Mouse (Mus musculus): Measurements from ENCODE around the gene Tmem135. TPM values are rescaled to one million over a fixed set of nuclear protein-coding genes. Genes with fewer than 3 reads are reported as not detected.

The Tmem135 gene
- total and polyA plus RNA-seq, 3 experiments: 23.1 to 108 (median 25.1) TPM

DNA sequence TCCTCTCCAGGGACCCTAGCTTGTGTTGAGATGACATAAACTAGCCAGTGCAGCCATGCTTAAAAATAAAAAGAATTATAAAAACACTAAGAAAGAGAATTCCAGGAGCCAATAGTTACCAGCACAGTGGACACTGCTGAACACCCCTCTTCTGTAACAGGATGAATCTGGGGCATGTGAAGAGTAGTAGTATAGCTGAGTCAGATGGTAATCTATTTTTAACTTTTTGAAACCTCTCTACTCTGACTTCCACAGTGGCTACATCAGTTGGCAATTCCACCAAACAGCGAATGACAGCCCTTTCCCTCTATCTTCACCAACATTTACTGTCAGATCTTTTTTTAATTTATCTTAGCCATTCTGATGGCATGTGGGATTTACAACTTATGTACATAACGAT, 187.9 kb downstream of the Tmem135 start:
- Histone ChIP-seq H3K4me3 (ENCODE audit: low read depth, low read length) (no peak overlapping the region), H3K9me3 (replicated peaks) (no peaks in the 10 kb centered on the region), H3K36me3 (replicated peaks) (no peaks in the 10 kb centered on the region), H3K4me1 (ENCODE audit: insufficient read depth, low read depth, low read length) (peaks cover 5% of the 10 kb centered on the region; the same call in 1 of the 2 replicates), H3K27me3 (ENCODE audit: insufficient read depth, low read length) (no peaks in the 10 kb centered on the region)
- DNase-seq (ENCODE audit: low spot score) (no peak), ATAC-seq (ENCODE audit: extremely low read depth, insufficient number of reproducible peaks, low FRiP score, poor library complexity, severe bottlenecking) (no peak)
- TF ChIP-seq TAL1 (conservative IDR thresholded peaks at IDR 0.05; ENCODE audit: low read depth, low read length): no peak
- TF ChIP-seq GATA2 (IDR thresholded peaks at IDR 0.05; ENCODE audit: borderline replicate concordance, low read depth, low read length): no peak
- TF ChIP-seq CTCF (IDR thresholded peaks at IDR 0.05; ENCODE audit: low read depth, low read length): no peak
- TF ChIP-seq POLR2AphosphoS5 (IDR thresholded peaks at IDR 0.05; ENCODE audit: insufficient replicate concordance, low read depth, low read length): no peak
- no peak for TF ChIP-seq GATA1 (IDR thresholded peaks at IDR 0.05; ENCODE audit: borderline replicate concordance, low read length)

DNA sequence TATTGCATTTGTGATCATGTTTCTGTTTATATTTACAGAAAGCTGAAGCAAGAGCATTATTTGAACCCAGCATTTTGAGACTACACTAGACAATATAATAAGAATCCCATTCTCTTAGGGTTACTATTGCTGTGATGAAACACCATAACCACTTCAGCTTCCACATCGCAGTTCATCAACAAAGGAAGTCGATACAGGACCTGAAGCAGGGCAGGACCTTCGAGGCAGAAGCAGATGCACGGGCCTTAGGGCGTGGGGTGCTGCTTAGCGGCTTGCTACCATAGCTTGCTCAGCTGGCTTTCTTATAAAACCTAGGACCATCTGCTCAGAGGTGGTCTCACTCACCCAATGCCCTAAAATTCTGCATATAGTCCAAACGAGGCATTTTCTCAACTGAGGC, 188.3 kb downstream of the Tmem135 start:
- Histone ChIP-seq H3K9me3 (replicated peaks) (no peaks in the 10 kb centered on the region), H3K27me3 (ENCODE audit: insufficient read depth, low read length) (no peaks in the 10 kb centered on the region), H3K4me1 (ENCODE audit: insufficient read depth, low read depth, low read length) (peaks cover 5% of the 10 kb centered on the region; the same call in 1 of the 2 replicates), H3K36me3 (replicated peaks) (no peaks in the 10 kb centered on the region), H3K4me3 (ENCODE audit: low read depth, low read length) (no peak overlapping the region)
- ATAC-seq (ENCODE audit: extremely low read depth, insufficient number of reproducible peaks, low FRiP score, poor library complexity, severe bottlenecking) (no peak), DNase-seq (ENCODE audit: low spot score) (no peak)
- TF ChIP-seq CTCF (IDR thresholded peaks at IDR 0.05; ENCODE audit: low read depth, low read length) (no peak), TAL1 (conservative IDR thresholded peaks at IDR 0.05; ENCODE audit: low read depth, low read length) (no peak), GATA2 (IDR thresholded peaks at IDR 0.05; ENCODE audit: borderline replicate concordance, low read depth, low read length) (no peak), GATA1 (IDR thresholded peaks at IDR 0.05; ENCODE audit: borderline replicate concordance, low read length) (no peak), POLR2AphosphoS5 (IDR thresholded peaks at IDR 0.05; ENCODE audit: insufficient replicate concordance, low read depth, low read length) (no peak)

DNA sequence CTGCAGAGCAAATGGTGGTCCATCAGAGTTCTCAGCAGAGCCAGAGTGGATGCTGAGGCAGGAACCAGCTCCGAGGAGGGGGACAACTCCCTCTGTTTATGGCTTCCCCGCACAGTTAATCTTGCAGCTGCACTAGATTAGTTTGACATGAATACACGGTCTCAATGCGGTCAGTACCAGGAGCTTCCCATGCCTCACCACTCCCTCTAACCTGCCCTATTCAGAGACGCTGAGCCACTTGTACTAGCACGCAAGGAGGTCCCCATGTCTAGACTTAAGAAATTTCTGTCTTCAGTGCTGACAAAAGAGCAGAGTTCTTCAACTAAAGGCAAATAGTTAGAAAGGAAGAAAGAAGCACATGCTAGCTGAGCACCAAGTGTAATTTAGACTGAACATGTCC, 193.5 kb downstream of the Tmem135 start:
- TF ChIP-seq GATA2 (IDR thresholded peaks at IDR 0.05; ENCODE audit: borderline replicate concordance, low read depth, low read length) (no peak), GATA1 (IDR thresholded peaks at IDR 0.05; ENCODE audit: borderline replicate concordance, low read length) (no peak), CTCF (IDR thresholded peaks at IDR 0.05; ENCODE audit: low read depth, low read length) (no peak), POLR2AphosphoS5 (IDR thresholded peaks at IDR 0.05; ENCODE audit: insufficient replicate concordance, low read depth, low read length) (no peak), TAL1 (conservative IDR thresholded peaks at IDR 0.05; ENCODE audit: low read depth, low read length) (no peak)
- Histone ChIP-seq H3K36me3 (replicated peaks) (peaks cover 3% of the 10 kb centered on the region), H3K4me3 (ENCODE audit: low read depth, low read length) (no peak overlapping the region), H3K27me3 (ENCODE audit: insufficient read depth, low read length) (no peaks in the 10 kb centered on the region), H3K4me1 (ENCODE audit: insufficient read depth, low read depth, low read length) (peaks cover 6% of the 10 kb centered on the region), H3K9me3 (replicated peaks) (no peaks in the 10 kb centered on the region)
- DNase-seq (ENCODE audit: low spot score): no peak
- no peak for ATAC-seq (ENCODE audit: extremely low read depth, insufficient number of reproducible peaks, low FRiP score, poor library complexity, severe bottlenecking)

DNA sequence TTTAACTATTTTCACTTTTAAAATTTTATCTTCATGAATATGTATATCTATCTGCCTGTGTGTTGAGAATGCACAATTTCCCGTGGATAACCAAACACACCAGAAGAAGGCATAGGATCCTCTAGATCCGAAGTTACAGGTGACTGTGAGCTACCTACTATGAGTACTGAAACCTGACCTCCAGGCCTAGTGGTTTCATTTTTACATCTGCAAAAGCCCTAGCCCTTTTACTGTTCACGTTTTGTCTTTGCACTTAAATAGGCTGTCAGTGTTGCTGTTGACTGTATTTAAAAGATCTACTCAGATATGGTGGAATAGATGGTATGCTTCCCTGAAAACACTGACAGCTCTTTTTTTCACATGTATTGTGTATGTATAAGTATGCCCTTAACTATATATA, 197.9 kb downstream of the Tmem135 start:
- no peak for TF ChIP-seq GATA1 (IDR thresholded peaks at IDR 0.05; ENCODE audit: borderline replicate concordance, low read length)
- TF ChIP-seq GATA2 (IDR thresholded peaks at IDR 0.05; ENCODE audit: borderline replicate concordance, low read depth, low read length): no peak
- Histone ChIP-seq H3K4me3 (ENCODE audit: low read depth, low read length) (no peak overlapping the region), H3K9me3 (replicated peaks) (no peaks in the 10 kb centered on the region), H3K27me3 (ENCODE audit: insufficient read depth, low read length) (no peaks in the 10 kb centered on the region), H3K4me1 (ENCODE audit: insufficient read depth, low read depth, low read length) (peaks cover 4% of the 10 kb centered on the region), H3K36me3 (replicated peaks) (peaks cover 8% of the 10 kb centered on the region)
- ATAC-seq (ENCODE audit: extremely low read depth, insufficient number of reproducible peaks, low FRiP score, poor library complexity, severe bottlenecking) (no peak), DNase-seq (ENCODE audit: low spot score) (no peak)

DNA sequence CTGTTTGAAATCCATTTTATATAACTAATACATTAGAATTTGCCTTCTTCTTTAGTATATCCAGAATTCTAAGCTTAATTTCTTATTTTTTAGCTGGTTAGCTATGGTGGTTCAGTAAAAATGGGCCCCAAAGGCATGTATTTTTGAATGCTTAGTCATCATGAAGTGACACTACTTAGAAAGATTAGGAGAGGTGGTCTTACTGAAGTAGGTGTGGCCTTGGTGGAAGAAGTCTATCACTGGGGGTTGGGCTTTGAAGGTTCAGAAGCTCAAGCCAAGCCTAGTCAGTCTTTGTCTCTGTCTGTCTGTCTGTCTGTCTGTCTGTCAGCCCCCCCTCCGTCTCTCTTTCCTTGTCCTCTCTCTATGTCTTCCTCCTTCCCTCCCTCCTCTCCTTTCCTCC, 198.6 kb downstream of the Tmem135 start:
- peak; percentile 15 for ATAC-seq (ENCODE audit: extremely low read depth, insufficient number of reproducible peaks, low FRiP score, poor library complexity, severe bottlenecking)
- Histone ChIP-seq H3K36me3 (replicated peaks) (peaks cover 7% of the 10 kb centered on the region), H3K4me3 (ENCODE audit: low read depth, low read length) (no peak overlapping the region), H3K27me3 (ENCODE audit: insufficient read depth, low read length) (no peaks in the 10 kb centered on the region), H3K4me1 (ENCODE audit: insufficient read depth, low read depth, low read length) (peaks cover 4% of the 10 kb centered on the region), H3K9me3 (replicated peaks) (no peaks in the 10 kb centered on the region)
- no peak for TF ChIP-seq GATA1 (IDR thresholded peaks at IDR 0.05; ENCODE audit: borderline replicate concordance, low read length)
- DNase-seq (ENCODE audit: low spot score): no peak

DNA sequence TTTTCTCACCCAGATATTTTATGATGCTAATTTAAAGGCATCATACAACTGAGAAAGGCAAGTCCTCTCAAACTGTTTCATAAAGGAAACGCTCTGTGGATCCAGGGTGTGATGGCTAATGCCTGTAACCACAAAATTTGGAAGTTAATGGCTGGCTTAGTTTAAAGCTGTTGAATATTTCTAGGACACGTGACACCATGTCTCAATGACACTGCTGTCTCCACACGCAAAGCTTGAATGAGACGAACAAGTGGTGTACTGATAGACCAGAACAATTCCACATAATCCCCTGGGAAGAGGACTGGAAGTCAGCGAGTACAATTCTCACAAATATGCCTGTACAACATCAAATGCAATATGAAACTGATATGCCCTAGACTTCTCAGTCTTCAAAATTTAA, 200.9 kb downstream of the Tmem135 start:
- TF ChIP-seq CTCF (IDR thresholded peaks at IDR 0.05; ENCODE audit: low read depth, low read length): no peak
- TF ChIP-seq TAL1 (conservative IDR thresholded peaks at IDR 0.05; ENCODE audit: low read depth, low read length): no peak
- TF ChIP-seq GATA2 (IDR thresholded peaks at IDR 0.05; ENCODE audit: borderline replicate concordance, low read depth, low read length): no peak
- no peak for TF ChIP-seq GATA1 (IDR thresholded peaks at IDR 0.05; ENCODE audit: borderline replicate concordance, low read length)
- Histone ChIP-seq H3K27me3 (ENCODE audit: insufficient read depth, low read length) (no peaks in the 10 kb centered on the region), H3K4me3 (ENCODE audit: low read depth, low read length) (no peak overlapping the region), H3K36me3 (replicated peaks) (peaks cover 6% of the 10 kb centered on the region), H3K4me1 (ENCODE audit: insufficient read depth, low read depth, low read length) (peaks cover 4% of the 10 kb centered on the region), H3K9me3 (replicated peaks) (no peaks in the 10 kb centered on the region)
- no peak for ATAC-seq (ENCODE audit: extremely low read depth, insufficient number of reproducible peaks, low FRiP score, poor library complexity, severe bottlenecking)
- no peak for DNase-seq (ENCODE audit: low spot score)

DNA sequence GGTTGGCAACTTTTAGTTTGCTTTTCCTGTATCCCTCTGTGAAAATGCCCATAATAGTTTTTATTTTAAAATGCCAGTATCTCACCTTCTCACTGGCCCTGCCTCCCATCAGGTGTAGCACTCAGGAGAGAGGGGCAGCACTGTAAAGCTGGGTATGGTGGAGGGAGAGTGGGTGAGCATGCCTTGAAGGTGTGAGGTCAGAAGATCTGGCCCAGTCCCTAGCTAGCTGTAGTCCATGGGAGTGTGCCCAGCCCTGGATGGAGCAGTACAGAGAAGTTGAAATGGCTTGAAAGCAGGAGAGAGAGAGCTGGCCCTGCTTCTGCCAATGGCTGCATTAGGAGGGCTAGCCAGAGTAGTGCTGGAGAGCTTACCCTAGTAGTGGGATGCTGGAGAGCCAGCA, 202.1 kb downstream of the Tmem135 start:
- ATAC-seq (ENCODE audit: extremely low read depth, insufficient number of reproducible peaks, low FRiP score, poor library complexity, severe bottlenecking): no peak
- no peak for TF ChIP-seq CTCF (IDR thresholded peaks at IDR 0.05; ENCODE audit: low read depth, low read length)
- no peak for TF ChIP-seq GATA1 (IDR thresholded peaks at IDR 0.05; ENCODE audit: borderline replicate concordance, low read length)
- TF ChIP-seq POLR2AphosphoS5 (IDR thresholded peaks at IDR 0.05; ENCODE audit: insufficient replicate concordance, low read depth, low read length): no peak
- peaks cover 6% of the 10 kb centered on the region for H3K36me3 ChIP-seq (replicated peaks)

More for the DNA sequence above, 202.1 kb downstream of the Tmem135 start:
- DNase-seq (ENCODE audit: low spot score): no peak
- no peaks in the 10 kb centered on the region for H3K9me3 ChIP-seq (replicated peaks)
- no peaks in the 10 kb centered on the region for H3K27me3 ChIP-seq (ENCODE audit: insufficient read depth, low read length)
- H3K4me3 ChIP-seq (ENCODE audit: low read depth, low read length): no peak overlapping the region
- peaks cover 4% of the 10 kb centered on the region for H3K4me1 ChIP-seq (ENCODE audit: insufficient read depth, low read depth, low read length)

Data from G1E (cell line).